Mouse (Mus musculus) mouse embryonic stem cell (cell line): ENCODE data around the gene Adra1b.

Experiments
- in situ Hi-C, 2 experiments: fragments of 300-500 bp; cut with MboI; formaldehyde crosslinking; loops; 1 replicate in 1 of 2; 3 replicates in 1 of 2; pipeline ENCODE4 v1.14.3; 2019 to 2020; ENCODE audit warnings: low sequenced_read_pairs in 2 of 2, low pct_unique_long_range_greater_than_20kb in 1 of 2, mixed read lengths in 1 of 2; ENCODE audit not compliant: unreplicated experiment in 1 of 2

Adra1b gene

GRCm38 (mm10) chr11:43835456-43835855 lies 65.6 kb downstream of the Adra1b start:
- in situ Hi-C loops: no loop called here

- in situ Hi-C loops: no loop called here
These were observed 66.5 kb downstream of the Adra1b start for GRCm38 (mm10) chr11:43834531-43834930.

- in situ Hi-C loops: no loop called here
These were observed 69.5 kb downstream of the Adra1b start for GRCm38 (mm10) chr11:43831530-43831929.

- in situ Hi-C loops: no loop called here
These were observed 74.2 kb downstream of the Adra1b start for GRCm38 (mm10) chr11:43826769-43827168.

- in situ Hi-C loops: no loop called here
These were observed 77.7 kb downstream of the Adra1b start for GRCm38 (mm10) chr11:43823349-43823748.

- in situ Hi-C loops: no loop called here
These were observed 80.2 kb downstream of the Adra1b start for GRCm38 (mm10) chr11:43820552-43821460.

GRCm38 (mm10) chr11:43817368-43817923 lies 83.6 kb downstream of the Adra1b start:
- in situ Hi-C loops: no loop called here

- in situ Hi-C loops: no loop called here
These were observed 88.5 kb downstream of the Adra1b start for GRCm38 (mm10) chr11:43812535-43812934.

GRCm38 (mm10) chr11:43807732-43808131 lies 93.3 kb downstream of the Adra1b start:
- in situ Hi-C loops: no loop called here

GRCm38 (mm10) chr11:43795992-43796391 lies 105.0 kb downstream of the Adra1b start:
- in situ Hi-C loops: no loop called here

- in situ Hi-C loops: no loop called here
These were observed 110.6 kb downstream of the Adra1b start for GRCm38 (mm10) chr11:43790446-43790845.

GRCm38 (mm10) chr11:43783772-43784171 lies 117.2 kb downstream of the Adra1b start:
- in situ Hi-C loops: loop anchor here (5.0 to 10.0 kb wide), 2 partner anchors 541 to 544 kb away; no protein-coding TSS in a partner anchor

- in situ Hi-C loops: loop anchor here (5.0 to 10.0 kb wide), 2 partner anchors 542 to 544 kb away; no protein-coding TSS in a partner anchor
These were observed 117.9 kb downstream of the Adra1b start for GRCm38 (mm10) chr11:43783106-43783505.

- in situ Hi-C loops: no loop called here
These were observed 121.5 kb downstream of the Adra1b start for GRCm38 (mm10) chr11:43779551-43779950.

GRCm38 (mm10) chr11:43776324-43776694 lies 124.7 kb downstream of the Adra1b start:
- in situ Hi-C loops: no loop called here

- in situ Hi-C loops: no loop called here
These were observed 125.3 kb downstream of the Adra1b start for GRCm38 (mm10) chr11:43775469-43776323.

GRCm38 (mm10) chr11:43773725-43774124 lies 127.3 kb downstream of the Adra1b start:
- in situ Hi-C loops: loop anchor here (25.0 kb wide), 2 partner anchors 261 to 689 kb away; partner anchors contain the start of gene Ublcp1 (in 1 of the 2)

- in situ Hi-C loops: loop anchor here (25.0 kb wide), 2 partner anchors 258 to 692 kb away; partner anchors contain the start of gene Ublcp1 (in 1 of the 2)
These were observed 130.9 kb downstream of the Adra1b start for GRCm38 (mm10) chr11:43770110-43770509.

GRCm38 (mm10) chr11:43767749-43768148 lies 133.3 kb downstream of the Adra1b start:
- in situ Hi-C loops: loop anchor here (25.0 kb wide), 2 partner anchors 255 to 695 kb away; partner anchors contain the start of gene Ublcp1 (in 1 of the 2)
